Mouse (Mus musculus) heart, postnatal 0 days (tissue): ENCODE data around the gene Zfp819.

Experiments used
- CTCF ChIP-seq: IDR thresholded peaks from 2 replicates; pipeline ENCODE4 v1.5.1; 2016; ENCODE audit warnings: antibody characterized with exemption, control low read depth, low read depth
- EP300 ChIP-seq: IDR thresholded peaks from 2 replicates; pipeline ENCODE4 v1.6.1; 2016; ENCODE audit warnings: antibody characterized with exemption, low read depth

DNA sequence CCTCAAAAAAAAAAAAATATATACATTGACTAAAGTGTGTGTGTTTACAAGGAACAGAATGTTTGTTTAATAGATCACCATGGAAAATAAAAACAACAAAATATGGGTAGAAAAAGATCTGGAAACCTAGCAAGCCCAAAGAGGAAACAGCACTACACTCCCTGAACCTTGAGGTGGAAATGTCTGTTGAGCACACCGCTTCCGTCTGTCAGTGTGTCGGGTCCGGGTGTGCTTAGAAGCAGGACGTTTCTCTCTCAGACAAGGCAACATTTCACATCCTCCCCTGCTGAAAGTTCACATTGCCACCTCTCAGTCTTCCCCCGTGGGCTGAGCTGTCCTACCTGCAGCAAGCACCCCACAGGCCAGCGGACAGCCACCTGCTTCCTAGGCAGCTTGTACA, 16.0 kb downstream of the Zfp819 start:
- no peak for TF ChIP-seq CTCF
- no peak for TF ChIP-seq EP300
